Mouse (Mus musculus) embryonic facial prominence, embryonic 10.5 days (tissue): ENCODE results near the gene Rnf220. TPM values are rescaled to one million over a fixed set of nuclear protein-coding genes. Genes with fewer than 3 reads are reported as not detected.
A peak's percentile ranks its signal among the peaks of the same experiment; 100 is the strongest.

ENCODE experiments used
- DNase-seq: peaks from one replicate; pipeline ENCODE4 v3.0.0-alpha.2; 2017; ENCODE audit warnings: low spot score
- H3K27ac ChIP-seq: fragments of 300-500 bp; sonication (generic); replicated peaks from 2 replicates; pipeline ENCODE4 v1.5.1; 2016; ENCODE audit warnings: mild to moderate bottlenecking
- H3K27me3 ChIP-seq: fragments of 300-500 bp; sonication (generic); replicated peaks from 2 replicates; pipeline ENCODE4 v1.6.1; 2016; ENCODE audit warnings: low read depth, mild to moderate bottlenecking; ENCODE audit not compliant: poor library complexity, severe bottlenecking
- H3K36me3 ChIP-seq: fragments of 300-500 bp; sonication (generic); replicated peaks from 2 replicates; pipeline ENCODE4 v1.6.1; 2016; ENCODE audit warnings: mild to moderate bottlenecking, moderate library complexity
- H3K4me1 ChIP-seq: fragments of 300-500 bp; sonication (generic); 2 replicates; pipeline ENCODE4 v1.6.1; 2016
- H3K4me3 ChIP-seq: fragments of 300-500 bp; sonication (generic); 2 replicates; pipeline ENCODE4 v1.5.1; 2016; ENCODE audit warnings: mild to moderate bottlenecking, moderate library complexity
- H3K9me3 ChIP-seq: fragments of 300-500 bp; sonication (generic); 2 replicates; pipeline ENCODE4 v1.6.1; 2016; ENCODE audit warnings: mild to moderate bottlenecking
- WGBS: fragments of 180-500 bp; shearing (Covaris S2); methylation state at CpG from one replicate; pipeline ENCODE4 v1.1.7; 2016; 5-methylcytosine and 5-hydroxymethylcytosine counted together
- polyA plus RNA-seq: library from polyadenylated mRNA; unstranded; fragments of >200 nt; fragmentation: Nextera tagmentation; extraction: Ambion mirVana; gene quantifications from 2 replicates; pipeline ENCODE4 v1.2.1, GENCODE M21; 2016

Gene Rnf220
- polyA plus RNA-seq, 1 experiment from 2014 or later: 94.8 TPM

DNA sequence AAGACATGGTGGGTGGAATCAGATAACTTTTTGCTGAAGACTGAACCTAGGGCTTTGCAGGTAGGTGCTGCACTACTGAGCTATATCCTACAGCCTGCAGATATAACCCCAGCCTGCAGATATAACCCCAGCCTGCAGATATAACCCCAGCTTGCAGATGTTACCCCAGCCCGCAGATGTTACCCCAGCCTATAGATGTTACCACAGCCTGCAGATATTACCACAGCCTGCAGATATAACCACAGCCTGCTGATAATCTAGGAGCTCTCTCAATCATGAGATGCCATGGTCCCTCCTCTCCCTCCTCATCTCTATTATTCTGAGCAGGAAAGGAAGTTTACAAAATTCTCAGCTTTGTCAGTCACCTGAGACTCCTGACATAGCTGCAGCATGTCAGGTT lies 111.6 kb downstream of the Rnf220 start:
- H3K4me1 ChIP-seq: peaks cover 8% of the 10 kb centered on the region; the same call in 1 of the 2 replicates
- H3K9me3 ChIP-seq: no peaks in the 10 kb centered on the region
- H3K27ac ChIP-seq: no peak overlapping the region
- H3K4me3 ChIP-seq: no peak overlapping the region
- no peak for DNase-seq
- peaks cover 35% of the 10 kb centered on the region for H3K27me3 ChIP-seq
- 76% methylated on average over 1 of the region's 1 CpGs for WGBS
- no peaks in the 10 kb centered on the region for H3K36me3 ChIP-seq

GRCm38 (mm10) chr4:117381846-117382245 lies 115.0 kb downstream of the Rnf220 start:
- Histone ChIP-seq H3K27me3 (peaks cover 43% of the 10 kb centered on the region), H3K4me1 (0 out of 2 replicates have a peak, but pooled peaks cover 6% of the 10 kb centered on the region), H3K36me3 (no peaks in the 10 kb centered on the region), H3K27ac (no peak overlapping the region), H3K9me3 (0 out of 2 replicates have a peak, but pooled peaks cover 3% of the 10 kb centered on the region), H3K4me3 (no peak overlapping the region)
- 83% methylated on average over 8 of the region's 8 CpGs for WGBS
- no peak for DNase-seq

GRCm38 (mm10) chr4:117380558-117380935 lies 116.3 kb downstream of the Rnf220 start:
- Histone ChIP-seq H3K36me3 (no peaks in the 10 kb centered on the region), H3K4me3 (no peak overlapping the region), H3K27ac (no peak overlapping the region), H3K27me3 (peaks cover 52% of the 10 kb centered on the region), H3K9me3 (0 out of 2 replicates have a peak, but pooled peaks cover 3% of the 10 kb centered on the region), H3K4me1 (0 out of 2 replicates have a peak, but pooled peaks cover 7% of the 10 kb centered on the region)
- WGBS: 92% methylated on average over 5 of the region's 5 CpGs
- no peak for DNase-seq

DNA sequence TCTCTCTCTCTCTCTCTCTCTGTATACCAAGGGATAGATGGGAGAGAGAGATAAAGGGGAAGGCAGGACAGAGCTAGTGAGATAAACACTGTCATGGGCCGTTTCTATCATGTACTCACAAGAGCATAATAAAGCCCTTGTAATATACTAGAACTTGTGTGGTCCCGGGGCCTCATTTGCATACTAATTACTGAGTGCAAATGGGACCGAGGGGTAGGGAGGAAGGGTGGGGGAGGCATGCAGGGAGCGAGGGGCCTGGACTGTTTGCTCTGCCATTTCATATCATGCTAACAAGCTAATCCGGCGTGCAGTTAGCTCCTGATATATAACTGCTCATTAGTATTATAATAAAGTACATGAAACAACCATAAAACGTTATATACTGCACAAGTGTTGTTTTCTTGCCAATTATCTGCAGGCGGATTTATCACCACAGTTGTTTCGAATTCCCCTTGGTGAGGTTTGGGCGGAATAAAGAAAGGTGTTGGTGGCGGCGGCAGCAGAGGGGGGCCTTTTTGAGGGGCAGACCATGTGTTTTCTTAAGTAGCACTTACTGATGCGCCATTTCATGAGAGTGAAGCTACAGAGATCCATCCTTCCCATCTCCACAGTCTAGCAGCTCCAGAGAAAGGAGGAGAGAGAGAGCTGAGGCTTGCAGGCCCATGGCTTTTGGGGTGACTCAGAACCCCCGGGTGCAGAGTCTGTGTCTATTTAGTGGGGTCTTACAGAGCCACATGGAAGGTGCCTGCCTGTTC lies 116.9 kb downstream of the Rnf220 start:
- Histone ChIP-seq H3K27ac (no peak overlapping the region), H3K27me3 (peaks cover 56% of the 10 kb centered on the region), H3K4me3 (no peak overlapping the region), H3K4me1 (peaks cover 13% of the 10 kb centered on the region), H3K9me3 (0 out of 2 replicates have a peak, but pooled peaks cover 3% of the 10 kb centered on the region), H3K36me3 (no peaks in the 10 kb centered on the region)
- DNase-seq: no peak
- 66% methylated on average over 14 of the region's 14 CpGs for WGBS

DNA sequence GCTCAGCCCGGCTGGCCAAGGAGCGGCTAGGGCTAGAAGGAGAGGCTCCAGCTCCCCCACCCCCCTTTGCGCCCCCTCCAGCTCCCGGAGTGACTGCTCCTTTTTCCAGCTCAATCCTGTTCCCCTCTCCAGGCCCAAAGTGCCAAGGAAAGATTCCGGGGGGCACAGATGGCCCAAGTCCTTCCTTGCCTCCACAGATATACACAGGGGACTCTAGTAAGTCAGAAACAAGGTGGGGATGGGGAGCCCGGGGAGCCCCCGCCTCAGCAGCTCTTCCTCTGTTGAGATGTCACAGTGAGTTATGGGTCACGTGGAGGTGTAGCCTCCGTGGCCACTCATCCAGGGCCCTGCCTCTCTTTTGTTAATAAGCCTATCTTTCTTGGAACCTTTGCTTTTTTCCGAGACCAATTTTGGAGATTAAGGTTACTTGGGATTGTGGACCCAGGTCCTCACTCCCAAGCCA lies 122.7 kb downstream of the Rnf220 start:
- no peaks in the 10 kb centered on the region for H3K36me3 ChIP-seq
- H3K27me3 ChIP-seq: peaks cover 85% of the 10 kb centered on the region
- peak overlapping the region; percentile 66 for H3K27ac ChIP-seq
- peak overlapping the region; percentile 30 for H3K4me3 ChIP-seq
- DNase-seq: no peak
- WGBS: 10% methylated on average over 10 of the region's 10 CpGs
- H3K4me1 ChIP-seq: peaks cover 57% of the 10 kb centered on the region
- 0 out of 2 replicates have a peak, but pooled peaks cover 3% of the 10 kb centered on the region for H3K9me3 ChIP-seq

DNA sequence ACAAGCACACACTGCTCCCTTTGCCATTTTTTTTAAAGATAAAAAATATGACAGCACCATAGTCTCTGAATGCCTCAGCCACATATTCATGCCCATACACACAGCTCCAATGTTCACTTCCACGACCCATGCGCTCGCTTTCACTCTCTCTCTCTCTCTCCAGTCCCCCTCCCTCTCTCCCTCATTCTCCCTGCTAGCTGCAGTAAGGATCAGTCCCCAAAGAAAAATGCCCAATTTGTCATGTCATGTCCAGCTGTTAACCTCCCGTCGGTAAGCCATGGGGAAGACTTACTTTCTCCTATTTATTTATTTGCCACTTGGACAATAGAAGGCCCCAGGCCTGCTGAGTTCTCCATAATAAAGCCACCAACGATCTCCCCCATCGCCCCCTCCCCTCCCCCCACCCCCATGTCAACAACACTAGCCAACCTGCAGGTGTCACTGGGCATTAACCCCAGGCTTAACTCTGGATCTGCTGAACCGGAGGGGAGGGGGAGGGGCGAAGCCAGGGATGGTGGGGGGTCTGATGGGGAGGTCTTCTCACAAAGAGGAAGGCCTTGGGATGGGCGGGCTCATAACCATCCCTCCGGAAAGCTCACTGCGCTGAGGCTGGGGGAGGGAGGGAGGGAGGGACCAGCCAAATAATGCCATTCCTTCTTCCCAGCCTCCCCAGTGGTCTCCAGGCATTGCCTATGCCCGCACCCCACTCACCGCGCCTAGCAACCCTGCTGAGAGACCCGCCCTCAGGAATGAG lies 123.4 kb downstream of the Rnf220 start:
- WGBS: 4% methylated on average over 16 of the region's 16 CpGs
- H3K4me1 ChIP-seq: peaks cover 62% of the 10 kb centered on the region

GRCm38 (mm10) chr4:117371896-117372295 lies 125.0 kb downstream of the Rnf220 start:
- no peak for DNase-seq
- 25% methylated on average over 2 of the region's 2 CpGs for WGBS
- Histone ChIP-seq H3K27ac (0 out of 2 replicates have a peak overlapping the region, but pooled peaks have one; percentile 15), H3K36me3 (no peaks in the 10 kb centered on the region), H3K9me3 (no peaks in the 10 kb centered on the region), H3K4me3 (no peak overlapping the region), H3K27me3 (peaks cover 96% of the 10 kb centered on the region), H3K4me1 (peaks cover 69% of the 10 kb centered on the region)

More for the DNA sequence above, 123.4 kb downstream of the Rnf220 start:
- peak; percentile 79 for DNase-seq
- no peaks in the 10 kb centered on the region for H3K36me3 ChIP-seq
- H3K9me3 ChIP-seq: 0 out of 2 replicates have a peak, but pooled peaks cover 3% of the 10 kb centered on the region
- H3K27ac ChIP-seq: peak overlapping the region; percentile 66
- peak overlapping the region; percentile 30 for H3K4me3 ChIP-seq
- H3K27me3 ChIP-seq: peaks cover 85% of the 10 kb centered on the region

DNA sequence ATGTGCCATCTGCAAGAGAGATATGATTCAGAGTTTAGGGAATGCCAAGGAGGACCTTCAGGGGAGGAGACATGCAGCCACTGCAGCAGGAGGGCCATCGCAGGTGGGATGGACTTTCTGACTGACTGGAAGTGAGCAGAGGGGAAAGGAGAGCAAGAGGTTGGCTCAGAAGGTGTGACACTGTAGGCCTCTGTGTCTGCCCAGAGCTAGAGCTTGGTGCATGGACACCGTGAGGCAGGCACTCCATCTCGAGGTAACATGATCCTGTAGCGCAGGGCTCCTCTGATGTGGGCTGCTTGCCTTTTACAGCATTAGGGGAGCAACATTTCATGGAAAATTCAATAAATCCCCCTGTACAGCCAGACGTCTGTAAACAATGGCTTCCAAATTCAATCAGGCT lies 126.5 kb downstream of the Rnf220 start:
- Histone ChIP-seq H3K27ac (no peak overlapping the region), H3K4me3 (no peak overlapping the region), H3K9me3 (no peaks in the 10 kb centered on the region), H3K36me3 (no peaks in the 10 kb centered on the region), H3K27me3 (peaks cover 88% of the 10 kb centered on the region), H3K4me1 (peaks cover 65% of the 10 kb centered on the region)
- 54% methylated on average over 5 of the region's 5 CpGs for WGBS
- DNase-seq: no peak

- Histone ChIP-seq H3K27ac (no peak overlapping the region), H3K4me1 (peaks cover 57% of the 10 kb centered on the region), H3K4me3 (no peak overlapping the region), H3K27me3 (peaks cover 85% of the 10 kb centered on the region), H3K9me3 (no peaks in the 10 kb centered on the region), H3K36me3 (no peaks in the 10 kb centered on the region)
- no peak for DNase-seq
- 83% methylated on average over 3 of the region's 3 CpGs for WGBS
Measured at GRCm38 (mm10) chr4:117369571-117369970, 127.3 kb downstream of the Rnf220 start.

DNA sequence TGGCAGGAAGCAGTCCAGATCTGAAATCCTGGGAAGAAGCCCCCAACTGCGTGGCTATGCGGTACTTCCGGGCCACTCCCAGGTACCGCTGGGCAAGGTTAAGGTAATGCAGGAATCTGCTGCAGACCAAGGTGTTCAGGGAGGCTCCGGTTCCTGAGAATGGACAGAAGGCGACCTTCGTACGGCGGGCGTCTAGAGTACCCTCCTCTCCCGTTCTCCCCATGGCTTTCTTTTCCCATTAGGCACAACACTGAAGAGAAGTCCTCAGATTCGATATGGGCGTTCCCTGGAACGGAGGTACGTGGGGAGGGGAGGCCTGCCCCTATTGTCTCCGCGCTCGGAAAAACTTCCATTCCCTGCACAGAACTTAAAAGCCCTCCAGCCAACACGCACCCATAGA lies 129.5 kb downstream of the Rnf220 start:
- DNase-seq: no peak
- Histone ChIP-seq H3K36me3 (no peaks in the 10 kb centered on the region), H3K9me3 (no peaks in the 10 kb centered on the region), H3K27ac (no peak overlapping the region), H3K27me3 (peaks cover 88% of the 10 kb centered on the region), H3K4me1 (peaks cover 35% of the 10 kb centered on the region), H3K4me3 (no peak overlapping the region)
- whole genome bisulfite sequencing: 87% methylated on average over 19 of the region's 19 CpGs

DNA sequence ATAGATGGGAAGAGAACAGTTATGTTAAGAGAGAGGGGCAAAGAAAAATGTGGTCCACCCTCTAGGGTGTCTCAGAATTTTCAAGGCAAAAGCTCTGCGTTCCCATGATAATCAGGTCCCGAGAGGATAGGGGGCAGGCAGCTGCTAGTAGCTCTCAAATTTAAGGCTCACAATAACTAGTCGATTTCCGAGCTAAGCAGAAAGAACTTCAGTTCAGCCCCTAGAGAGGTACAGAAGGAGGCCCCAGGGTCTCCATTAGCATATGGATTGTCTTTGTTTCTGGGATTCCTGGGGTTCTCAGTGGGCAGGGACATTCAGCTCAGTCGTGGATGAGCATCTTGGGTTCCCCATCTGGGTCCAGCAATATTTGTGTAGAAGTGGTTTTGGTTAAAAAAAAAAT lies 134.8 kb downstream of the Rnf220 start:
- no peak overlapping the region for H3K4me3 ChIP-seq
- 9% methylated on average over 5 of the region's 5 CpGs for WGBS
- no peak for DNase-seq
- H3K27ac ChIP-seq: no peak overlapping the region
- H3K4me1 ChIP-seq: peaks cover 23% of the 10 kb centered on the region
- H3K9me3 ChIP-seq: no peaks in the 10 kb centered on the region
- no peaks in the 10 kb centered on the region for H3K36me3 ChIP-seq
- peaks cover 77% of the 10 kb centered on the region for H3K27me3 ChIP-seq

- no peak for DNase-seq
- H3K4me1 ChIP-seq: peaks cover 23% of the 10 kb centered on the region
- peaks cover 77% of the 10 kb centered on the region for H3K27me3 ChIP-seq
- H3K9me3 ChIP-seq: no peaks in the 10 kb centered on the region
- H3K4me3 ChIP-seq: no peak overlapping the region
- H3K36me3 ChIP-seq: no peaks in the 10 kb centered on the region
- 22% methylated on average over 7 of the region's 7 CpGs for WGBS
- H3K27ac ChIP-seq: no peak overlapping the region
Measured at GRCm38 (mm10) chr4:117361558-117361873, 135.3 kb downstream of the Rnf220 start.
